Mouse (Mus musculus) cerebellum, adult 11-12 months (tissue): ENCODE results near the gene Nrn1l.

Source experiments
- DNase-seq: peaks from one replicate; pipeline ENCODE4 v3.0.0; 2022

Nrn1l gene

DNA sequence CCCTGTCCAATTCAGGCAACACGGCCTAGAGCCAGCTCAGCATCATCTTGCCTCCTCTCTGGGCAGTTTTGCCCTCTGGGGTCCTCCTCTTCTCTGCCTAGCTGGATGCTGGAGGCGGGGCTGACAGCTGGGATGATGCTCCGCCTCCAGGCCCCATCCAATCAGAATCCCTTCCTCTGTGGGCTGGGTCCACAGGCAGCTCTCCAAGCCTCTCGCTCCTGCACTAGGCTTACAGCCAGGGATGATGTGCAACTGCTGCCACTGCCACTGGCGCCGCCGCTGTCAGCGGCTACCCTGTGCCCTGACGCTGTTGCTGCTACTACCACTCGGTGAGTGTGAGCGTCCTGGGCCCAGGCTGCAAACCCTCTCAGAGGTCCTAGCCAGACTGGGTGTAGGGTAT is at the start of gene Nrn1l:
Gene Nrn1l, plus strand, starts transcription at position 229 of the 400 bp plus-strand sequence.
- peak; percentile 55 for DNase-seq

DNA sequence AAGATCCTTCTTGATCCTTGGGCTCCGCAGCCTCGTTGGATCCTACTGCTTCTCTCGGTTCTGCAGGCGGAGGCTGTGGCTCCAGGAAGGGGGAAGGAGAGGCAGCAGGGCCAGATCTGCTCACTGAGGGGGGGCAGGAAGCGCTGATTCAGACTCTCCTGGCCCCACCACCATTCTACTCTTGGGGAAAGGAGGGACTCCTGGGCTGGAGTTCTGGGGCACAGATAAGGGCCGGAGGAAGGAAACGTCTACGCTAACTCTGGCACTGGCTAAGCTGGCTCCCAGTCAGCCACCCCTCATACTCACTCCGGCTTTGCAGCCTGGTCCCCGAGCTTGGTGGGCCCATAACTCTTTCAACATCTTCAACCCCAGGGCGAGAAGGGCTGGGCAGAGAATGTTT is 46.7 kb upstream of the Nrn1l start:
- DNase-seq = no peak

DNA sequence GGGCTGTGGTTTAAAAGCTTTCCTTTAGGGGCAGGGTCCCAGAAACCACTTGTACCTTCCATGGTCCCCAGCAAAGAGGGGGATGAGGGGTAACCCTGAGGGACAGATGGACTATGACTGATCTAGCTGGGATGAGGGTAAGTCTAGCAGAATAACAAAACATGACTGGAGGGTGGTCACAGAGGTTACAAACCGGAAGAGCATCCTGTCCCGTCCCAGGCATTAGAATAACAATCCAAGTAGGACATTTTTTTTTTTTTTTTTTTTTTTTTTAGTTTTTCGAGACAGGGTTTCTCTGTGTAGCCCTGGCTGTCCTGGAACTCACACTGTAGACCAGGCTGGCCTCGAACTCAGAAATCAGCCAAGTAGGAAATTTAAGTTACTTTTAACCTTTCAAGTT is 43.4 kb upstream of the Nrn1l start:
- DNase-seq = no peak

DNA sequence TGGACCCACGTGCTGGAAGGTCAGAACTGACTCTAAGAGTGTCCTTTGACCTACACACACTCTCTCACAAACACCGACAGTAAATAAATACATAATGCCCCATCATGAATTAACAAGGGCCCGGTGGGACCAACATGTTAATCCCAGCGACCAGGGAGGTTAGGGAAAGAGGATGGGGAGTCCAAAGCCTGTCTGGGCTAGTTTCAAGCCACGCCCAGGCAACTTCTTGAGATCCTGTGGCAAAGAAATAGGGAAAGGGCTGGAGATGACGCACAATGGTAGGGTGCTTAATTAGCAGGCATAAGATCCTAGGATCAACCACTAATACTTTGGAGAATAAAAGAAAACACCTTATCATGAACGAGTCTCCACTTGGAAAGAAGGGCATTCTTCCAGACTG is 42.8 kb upstream of the Nrn1l start:
- DNase-seq = no peak

DNA sequence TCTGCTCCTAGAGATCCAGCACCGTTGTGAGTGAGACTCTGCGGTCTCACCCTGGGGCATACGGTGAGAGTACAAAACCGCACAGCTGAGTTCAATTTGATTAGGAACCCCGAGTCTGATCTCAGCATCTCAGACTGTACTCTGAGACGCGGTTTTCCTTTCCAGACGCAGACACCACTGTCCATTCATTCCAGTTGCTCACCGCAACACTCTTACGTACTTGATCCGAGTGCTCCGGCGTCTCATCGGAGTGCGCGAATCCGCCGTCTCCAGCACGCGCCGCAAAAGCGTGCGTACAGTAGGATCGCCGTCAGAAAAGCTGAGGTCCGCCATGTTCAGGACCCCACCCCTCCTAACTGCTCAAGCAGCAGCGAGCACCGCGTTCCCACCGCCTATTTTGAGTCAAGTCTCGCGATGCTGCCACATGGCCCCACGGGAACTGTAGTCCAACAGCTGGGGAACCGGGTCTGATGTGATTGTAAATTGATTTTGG is 41.7 kb upstream of the Nrn1l start:
- DNase-seq = peak; percentile 80

DNA sequence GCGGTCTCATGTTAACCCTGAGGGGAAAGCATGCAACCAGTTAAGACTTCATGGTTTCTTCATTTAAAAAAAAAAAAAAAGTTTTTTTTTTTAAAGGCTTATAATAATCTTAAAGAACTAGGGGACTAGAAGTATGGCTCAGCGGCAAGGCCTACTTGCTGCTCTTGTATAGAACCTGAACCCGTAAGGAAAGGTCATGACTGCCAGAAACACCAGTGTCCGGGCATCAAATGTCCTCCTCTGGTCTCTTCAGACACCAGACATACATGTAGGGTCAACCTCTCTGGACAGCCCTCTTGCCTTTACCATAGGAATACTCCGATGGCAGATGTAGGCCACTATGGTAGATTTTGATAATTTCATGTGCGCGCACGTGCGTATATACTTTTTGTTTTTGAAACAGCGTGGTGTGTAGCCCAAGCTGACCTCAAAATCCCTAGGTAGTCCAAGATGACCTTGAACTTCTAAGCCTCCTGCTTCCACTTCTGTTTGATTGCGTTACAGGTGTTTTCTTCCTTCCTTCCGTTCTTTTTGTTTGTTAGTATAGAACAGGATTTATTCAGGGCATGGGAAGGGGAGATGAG is 41.1 kb upstream of the Nrn1l start:
- DNase-seq = peak; percentile 42

DNA sequence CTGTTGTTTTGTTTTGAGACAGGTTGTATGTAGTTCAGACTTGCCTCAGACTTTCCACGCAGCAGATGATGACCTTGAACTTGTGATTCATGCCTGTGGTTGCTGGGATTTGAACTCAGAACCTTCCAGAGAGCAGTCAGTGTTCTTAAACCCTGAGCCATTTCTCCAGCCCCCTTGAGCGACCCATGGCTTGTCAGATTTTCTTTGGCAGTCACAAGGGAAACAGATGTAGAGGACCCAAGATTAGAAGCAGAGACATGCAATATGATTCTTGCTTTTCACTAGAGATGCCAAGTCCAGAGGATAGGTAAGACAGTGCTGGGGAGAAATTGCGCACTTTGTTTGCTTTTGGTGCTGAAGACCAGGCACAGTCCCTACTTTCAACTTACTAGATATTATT is 40.2 kb upstream of the Nrn1l start, which contains the start of gene Cenpt:
Gene Cenpt, minus strand, starts transcription at position 101 of the 400 bp plus-strand sequence.
- DNase-seq = peak; percentile 45

DNA sequence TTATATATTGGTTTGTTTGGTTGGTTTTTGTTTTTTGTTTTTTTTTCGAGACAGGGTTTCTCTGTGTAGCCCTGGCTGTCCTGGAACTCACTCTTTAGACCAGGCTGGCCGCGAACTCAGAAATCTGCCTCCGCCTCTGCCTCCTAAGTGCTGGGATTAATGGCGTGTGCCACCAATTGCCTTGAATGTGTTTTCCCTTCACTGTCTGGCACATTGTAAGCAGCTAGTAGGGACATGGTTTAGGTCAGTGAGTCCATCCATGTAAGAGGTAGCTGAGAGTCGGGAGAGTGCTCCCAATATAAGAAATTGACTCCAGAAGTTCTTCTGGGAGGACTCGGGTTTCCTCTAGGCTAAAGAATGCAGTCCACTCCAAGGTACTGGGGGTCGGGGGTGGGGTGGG is 39.1 kb upstream of the Nrn1l start:
- DNase-seq = peak; percentile 58

DNA sequence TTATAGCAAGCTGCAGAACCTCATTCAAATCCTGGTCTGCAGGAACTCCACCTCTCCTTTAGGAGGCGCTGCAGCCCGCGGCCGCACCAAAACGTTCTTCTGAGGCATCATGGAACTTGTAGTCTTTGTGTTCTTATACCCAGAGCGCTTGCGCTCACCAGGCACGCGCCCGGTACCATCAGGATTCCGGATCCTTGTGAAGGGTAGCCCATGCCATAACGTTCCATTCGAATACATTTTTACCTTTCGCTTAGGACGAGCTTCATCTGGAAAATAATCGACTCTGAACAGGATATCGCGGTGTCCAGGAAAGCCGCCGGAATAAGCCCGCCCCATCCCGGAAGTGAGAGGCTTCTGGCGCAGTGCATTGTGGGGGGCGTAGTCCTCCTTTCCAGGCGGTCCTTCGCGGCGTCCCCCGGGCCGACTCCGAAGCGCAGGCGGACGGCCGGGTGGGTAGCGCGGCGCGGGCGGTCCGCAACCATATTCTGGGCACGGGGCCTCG is 38.6 kb upstream of the Nrn1l start, which contains the start of gene Thap11:
Gene Thap11, plus strand, starts transcription at position 418 of the 502 bp plus-strand sequence.
- peak; percentile 87 for DNase-seq

DNA sequence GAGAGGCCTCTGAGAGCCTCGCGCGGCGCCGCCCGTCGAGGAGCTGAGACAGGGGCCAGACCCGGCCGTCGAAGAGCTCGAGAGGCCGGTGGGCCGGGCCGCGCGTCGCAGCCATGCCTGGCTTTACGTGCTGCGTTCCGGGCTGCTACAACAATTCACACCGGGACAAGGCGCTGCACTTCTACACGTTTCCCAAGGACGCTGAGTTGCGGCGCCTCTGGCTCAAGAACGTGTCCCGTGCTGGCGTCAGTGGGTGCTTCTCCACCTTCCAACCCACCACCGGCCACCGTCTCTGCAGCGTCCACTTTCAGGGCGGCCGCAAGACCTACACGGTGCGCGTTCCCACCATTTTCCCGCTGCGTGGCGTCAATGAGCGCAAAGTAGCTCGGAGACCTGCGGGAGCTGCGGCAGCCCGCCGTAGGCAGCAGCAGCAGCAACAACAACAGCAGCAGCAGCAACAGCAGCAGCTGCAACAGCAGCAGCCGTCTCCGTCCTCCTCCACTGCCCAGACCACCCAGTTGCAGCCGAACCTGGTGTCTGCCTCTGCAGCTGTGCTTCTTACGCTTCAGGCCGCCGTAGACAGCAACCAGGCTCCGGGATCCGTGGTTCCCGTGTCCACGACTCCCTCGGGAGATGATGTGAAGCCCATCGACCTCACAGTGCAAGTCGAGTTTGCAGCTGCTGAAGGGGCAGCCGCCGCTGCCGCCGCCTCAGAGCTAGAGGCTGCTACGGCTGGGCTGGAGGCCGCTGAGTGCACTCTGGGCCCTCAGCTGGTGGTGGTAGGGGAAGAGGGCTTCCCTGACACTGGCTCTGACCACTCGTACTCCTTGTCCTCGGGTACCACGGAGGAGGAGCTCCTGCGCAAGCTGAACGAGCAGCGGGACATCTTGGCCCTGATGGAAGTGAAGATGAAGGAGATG is 37.9 kb upstream of the Nrn1l start:
- DNase-seq = peak; percentile 69

DNA sequence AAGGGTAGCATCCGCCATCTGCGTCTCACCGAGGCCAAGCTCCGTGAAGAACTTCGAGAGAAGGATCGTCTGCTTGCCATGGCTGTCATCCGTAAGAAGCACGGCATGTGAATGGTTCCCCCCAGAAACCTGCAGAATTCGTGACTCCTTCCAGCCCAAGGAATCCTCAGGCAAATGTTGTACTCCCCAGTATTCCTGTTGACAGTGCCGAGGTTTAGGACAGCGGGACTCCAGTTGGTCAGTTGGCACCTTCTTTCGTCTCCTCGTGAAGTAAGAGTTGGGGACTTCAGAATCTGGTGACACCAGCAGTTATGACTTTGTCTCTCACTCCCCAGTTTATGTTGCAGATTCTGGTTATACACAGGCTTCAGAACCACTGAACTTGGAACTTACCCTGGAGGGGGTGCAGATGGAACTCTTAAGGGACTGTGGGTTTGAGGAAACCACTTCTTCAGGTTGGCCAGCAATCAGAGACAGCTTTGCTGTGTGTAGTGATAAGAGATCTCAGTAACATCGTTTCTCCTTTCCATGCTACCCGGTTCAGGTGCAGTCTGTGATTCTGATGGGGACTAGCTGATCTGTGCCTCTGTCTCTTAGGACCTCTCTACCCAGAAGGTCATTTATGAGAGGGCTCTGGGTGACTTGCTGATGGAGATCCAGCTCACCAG is 37.1 kb upstream of the Nrn1l start:
- DNase-seq = no peak

DNA sequence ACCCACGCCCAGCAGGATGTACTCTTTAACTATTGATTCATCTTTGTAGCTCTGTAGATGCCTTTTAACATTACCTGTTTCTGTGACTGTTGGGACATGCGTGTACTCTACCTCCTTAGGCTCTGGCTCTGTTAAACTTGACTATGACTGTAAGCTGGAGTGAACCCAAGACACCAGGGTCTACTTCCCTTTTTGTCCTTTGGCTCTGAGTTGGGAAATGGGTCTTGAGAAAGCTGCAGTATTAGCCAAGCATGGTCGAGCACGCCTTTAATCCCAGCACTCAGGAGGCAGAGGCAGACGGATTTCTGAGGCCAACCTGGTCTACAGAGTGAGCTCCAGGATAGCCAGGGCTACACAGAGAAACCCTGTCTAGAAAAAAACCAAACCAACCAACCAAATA is 34.9 kb upstream of the Nrn1l start:
- peak; percentile 29 for DNase-seq

DNA sequence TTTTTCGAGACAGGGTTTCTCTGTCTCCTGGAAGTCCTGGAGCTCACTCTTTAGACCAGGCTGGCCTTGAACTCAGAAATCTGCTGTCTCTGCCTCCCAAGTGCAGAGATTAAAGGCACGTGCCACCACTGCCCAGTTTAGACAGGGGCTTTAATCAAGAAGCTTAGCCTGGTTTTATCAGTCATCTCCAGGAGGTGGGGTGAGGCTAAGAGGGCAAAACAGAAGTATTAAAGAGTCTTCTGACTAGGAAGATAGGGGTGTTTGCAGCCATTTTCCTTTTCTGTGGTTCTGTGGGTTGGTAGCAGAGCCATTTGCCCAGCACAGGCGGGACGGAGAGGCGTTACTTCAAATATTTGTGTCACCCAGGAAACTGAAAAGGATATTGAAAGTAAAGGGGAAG is 34.1 kb upstream of the Nrn1l start:
- no peak for DNase-seq

DNA sequence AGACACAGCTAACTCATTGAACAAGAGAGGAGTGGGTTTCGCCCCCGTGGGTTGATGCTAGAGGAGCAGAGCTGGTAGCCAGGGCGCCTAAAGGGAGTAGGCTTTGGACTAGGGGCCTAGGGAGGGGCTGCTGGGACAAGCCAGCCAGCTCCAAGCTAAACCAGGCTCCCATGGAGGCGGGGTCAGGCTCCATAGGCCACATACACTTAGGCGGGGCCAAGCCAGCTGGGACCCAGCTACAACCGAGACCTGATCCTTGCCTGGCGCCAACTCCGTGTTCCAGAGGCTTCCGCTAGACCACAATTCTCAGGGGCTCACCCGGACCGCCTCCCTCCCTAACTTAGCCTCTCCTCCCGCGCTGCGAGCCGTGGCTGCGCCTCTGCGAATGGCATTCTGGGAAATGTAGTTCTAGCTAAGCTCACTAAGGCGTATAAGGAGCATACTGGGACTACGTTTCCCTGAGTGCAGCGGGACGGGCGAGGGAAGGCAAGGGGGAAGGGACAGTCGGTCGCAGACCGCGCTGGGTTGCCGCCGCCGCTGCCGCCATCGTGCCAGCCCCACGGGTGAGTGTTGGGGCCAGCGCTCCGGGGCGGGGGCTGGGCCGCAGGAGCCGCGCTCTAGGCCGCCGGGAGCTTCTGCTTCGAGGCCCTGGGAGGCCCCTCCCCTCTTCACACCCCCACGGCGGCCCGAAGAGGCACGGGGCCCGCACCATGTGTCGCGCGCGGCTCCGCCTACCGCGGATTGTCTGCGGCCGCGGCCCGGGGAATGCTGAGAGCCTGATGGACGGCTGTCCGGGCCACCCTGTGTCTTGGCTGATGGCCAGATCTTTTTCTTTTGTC is 33.0 kb upstream of the Nrn1l start, which contains the start of gene Nutf2:
Gene Nutf2, plus strand, starts transcription at position 438 of the 839 bp plus-strand sequence.
- DNase-seq = peak; percentile 97

DNA sequence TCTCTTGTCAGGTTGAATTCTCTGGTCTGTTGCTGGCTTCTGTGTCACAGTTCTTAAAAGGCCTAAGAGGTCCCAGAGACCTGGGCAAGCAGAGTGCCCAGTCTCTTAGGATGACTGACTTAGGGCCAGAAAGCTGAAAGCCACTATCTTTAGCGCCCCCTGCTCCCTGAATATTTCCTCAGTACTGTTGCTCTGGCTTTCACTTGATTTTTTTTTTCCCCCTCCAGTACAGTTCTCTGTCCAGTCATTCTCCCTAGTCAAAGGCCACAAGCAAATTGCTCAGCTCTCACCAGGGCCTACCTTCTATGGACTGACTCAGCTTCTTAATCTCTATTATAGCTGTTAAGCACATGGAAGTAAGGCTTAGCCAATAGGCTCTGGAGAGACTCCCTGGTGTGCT is 31.4 kb upstream of the Nrn1l start:
- DNase-seq = peak; percentile 19

DNA sequence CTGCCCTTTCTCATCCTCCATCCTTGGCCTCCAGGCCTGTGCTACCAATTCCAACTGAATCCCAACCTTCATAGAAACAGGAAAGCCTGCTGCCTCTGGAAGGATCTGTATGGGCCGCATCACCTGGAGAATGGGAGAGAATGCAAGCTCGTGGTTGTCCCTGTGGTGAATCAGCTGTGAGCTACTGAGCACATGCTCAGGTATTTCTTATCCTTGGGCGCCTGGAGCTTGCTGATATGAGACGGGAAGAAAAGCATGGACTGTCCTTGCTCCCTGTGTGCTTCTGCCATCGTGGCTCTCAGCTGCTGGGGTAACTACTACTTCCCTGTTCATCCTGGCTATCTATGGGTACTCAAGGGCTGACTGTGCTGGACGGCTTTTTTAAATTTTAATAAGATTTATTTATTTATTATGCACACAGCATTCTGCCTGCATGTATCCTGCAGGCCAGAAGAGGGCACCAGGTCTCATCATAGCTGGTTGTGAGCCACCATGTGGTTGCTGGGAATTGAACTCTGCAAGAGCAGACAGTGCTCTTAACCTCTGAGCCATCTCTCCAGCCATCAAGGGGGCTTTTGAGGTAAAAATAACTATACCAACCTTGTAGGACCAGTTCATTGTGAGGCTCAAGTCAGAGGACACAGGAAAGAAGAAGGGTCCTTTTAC is 26.9 kb upstream of the Nrn1l start:
- DNase-seq = no peak

DNA sequence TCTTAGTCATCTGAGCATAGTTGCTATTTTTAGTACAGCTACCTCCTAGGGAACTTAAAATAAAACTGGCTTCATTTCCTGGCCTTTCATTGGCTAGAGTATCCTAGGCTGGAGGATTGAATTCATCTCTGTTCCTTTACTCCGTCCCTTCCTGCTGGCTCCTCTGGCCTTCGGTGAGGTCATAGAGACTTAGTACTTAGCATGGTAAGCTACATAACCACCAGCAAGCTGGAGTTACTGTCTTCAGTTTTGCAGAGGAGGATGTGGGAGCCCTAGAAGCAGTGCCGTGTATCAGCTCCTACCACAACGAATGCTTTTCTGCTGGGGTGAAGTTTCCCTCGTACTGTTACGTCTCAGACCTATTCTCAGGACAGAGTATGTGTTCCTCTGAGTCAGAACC is 19.1 kb upstream of the Nrn1l start:
- DNase-seq = no peak

DNA sequence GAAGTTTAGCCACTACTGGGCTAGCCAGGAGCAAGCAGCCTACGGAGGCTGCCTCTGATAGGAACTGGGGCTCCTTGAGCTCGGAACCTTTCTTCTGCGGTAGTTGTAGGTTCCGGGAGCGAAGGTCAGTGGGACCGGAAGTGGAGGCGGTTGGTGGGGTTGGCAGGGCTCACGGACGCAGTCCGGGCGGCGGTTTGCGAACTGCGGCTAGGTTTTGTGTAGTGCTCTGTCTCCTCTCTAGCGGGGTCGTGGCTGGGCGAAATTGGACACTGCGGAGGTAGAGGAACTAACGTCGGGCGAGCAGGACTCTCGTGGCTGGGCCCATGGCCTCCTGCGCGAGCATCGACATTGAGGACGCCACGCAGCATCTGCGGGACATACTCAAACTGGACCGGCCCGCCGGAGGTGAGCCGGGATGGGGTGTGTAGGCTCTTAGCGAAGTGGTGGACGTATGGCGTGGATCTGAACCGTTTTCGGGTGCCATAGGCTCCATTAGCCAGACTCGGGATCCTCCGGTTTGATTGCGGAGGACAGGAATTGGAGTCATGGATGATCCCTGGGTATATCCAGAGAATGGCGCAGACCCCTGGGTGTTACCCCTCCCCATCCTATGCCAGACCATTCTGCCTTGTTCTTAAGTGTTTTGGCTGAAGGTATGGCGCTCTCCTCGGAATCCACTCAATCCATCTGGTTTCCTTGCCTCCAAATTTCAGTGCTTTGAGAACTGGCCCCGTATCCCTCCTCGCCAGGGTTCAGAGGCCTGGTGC is 12.4 kb upstream of the Nrn1l start, which contains the start of gene Edc4:
Gene Edc4, plus strand, starts transcription at position 128 of the 767 bp plus-strand sequence.
- peak; percentile 74 for DNase-seq

DNA sequence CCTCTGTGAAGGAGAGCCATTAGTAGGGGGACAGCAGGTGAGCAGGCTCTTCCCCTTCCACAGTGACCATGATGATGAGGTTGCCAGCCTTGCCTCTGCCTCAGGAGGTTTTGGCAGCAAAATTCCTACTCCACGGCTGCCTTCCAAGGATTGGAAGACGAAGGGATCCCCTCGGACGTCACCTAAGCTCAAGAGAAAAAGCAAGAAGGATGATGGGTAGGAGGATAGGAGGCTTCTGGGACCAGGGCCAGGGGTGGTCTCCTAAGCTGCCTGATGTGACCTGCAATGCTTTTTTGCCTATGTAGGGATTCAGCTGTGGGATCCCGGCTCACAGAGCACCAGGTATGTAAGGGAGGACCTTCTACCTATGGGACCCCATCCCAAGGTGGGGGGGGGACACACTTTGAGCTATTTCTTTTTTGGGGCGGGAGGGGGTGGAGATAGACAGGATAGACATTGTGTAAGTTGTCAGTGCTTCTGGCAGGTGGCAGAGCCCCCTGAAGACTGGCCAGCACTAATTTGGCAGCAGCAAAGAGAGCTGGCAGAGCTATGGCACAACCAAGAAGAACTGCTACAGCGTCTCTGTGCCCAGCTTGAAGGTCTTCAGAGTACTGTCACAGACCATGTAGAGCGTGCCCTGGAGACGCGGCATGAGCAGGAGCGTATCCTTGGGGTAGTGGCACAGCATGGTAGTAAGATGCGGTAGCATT is 3.5 kb upstream of the Nrn1l start:
- DNase-seq = no peak

DNA sequence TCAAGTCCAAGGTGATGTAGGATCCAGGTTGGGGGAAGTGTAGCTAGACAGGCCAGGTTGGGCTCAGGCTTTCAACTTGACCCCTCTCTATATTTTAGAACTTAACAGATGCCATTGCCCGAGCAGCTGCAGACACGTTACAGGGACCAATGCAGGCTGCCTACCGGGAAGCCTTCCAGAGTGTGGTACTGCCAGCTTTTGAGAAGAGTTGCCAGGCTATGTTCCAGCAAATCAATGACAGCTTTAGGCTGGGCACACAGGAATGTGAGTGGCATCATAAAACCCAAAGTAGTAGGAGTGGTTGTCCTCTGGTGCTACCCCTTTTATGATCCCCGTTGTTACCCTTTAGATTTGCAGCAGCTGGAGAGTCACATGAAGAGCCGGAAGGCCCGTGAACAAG is 2.5 kb upstream of the Nrn1l start:
- no peak for DNase-seq
